Mouse (Mus musculus) right cerebral cortex, postnatal 36 days (tissue): ENCODE measurements at regions not wholly inside any gene's neighbourhood (a gene's known extent, or its start where the extent isn't known, plus 50 kb on each side); places are given as distances from the start of the nearest gene placed in this dataset.

ENCODE experiments used
- DNase-seq, 2 experiments: peaks; one replicate each; pipeline ENCODE4 v3.0.0; 2022; ENCODE audit warnings: low spot score in 2 of 2, mixed read lengths in 1 of 2

GRCm38 (mm10) chr5:52920251-52920650, 86.4 kb downstream of the Anapc4 start:
- no peak for DNase-seq

- no peak for DNase-seq
These were observed 87.0 kb downstream of the Anapc4 start for GRCm38 (mm10) chr5:52920722-52921264.

- DNase-seq, result no peak
These were observed 91.2 kb downstream of the Anapc4 start for GRCm38 (mm10) chr5:52925006-52925405.

- no peak for DNase-seq
These were observed 95.9 kb downstream of the Anapc4 start for GRCm38 (mm10) chr5:52929690-52930089.

GRCm38 (mm10) chr5:52933291-52933690, 99.5 kb downstream of the Anapc4 start:
- no peak for DNase-seq

GRCm38 (mm10) chr5:52937626-52938025, 100.3 kb upstream of the Slc34a2 start:
- peak; percentile 31 to 37 for DNase-seq

- no peak for DNase-seq
These were observed 97.9 kb upstream of the Slc34a2 start for GRCm38 (mm10) chr5:52939994-52940393.

- DNase-seq, result no peak
These were observed 97.2 kb upstream of the Slc34a2 start for GRCm38 (mm10) chr5:52940645-52941044.

- DNase-seq, result no peak
These were observed 84.0 kb upstream of the Slc34a2 start for GRCm38 (mm10) chr5:52953875-52954274.

- peak in 1 of 2 experiments; percentile 10 for DNase-seq
These were observed 83.2 kb upstream of the Slc34a2 start for GRCm38 (mm10) chr5:52954713-52955112.

- no peak for DNase-seq
These were observed 73.7 kb upstream of the Slc34a2 start for GRCm38 (mm10) chr5:52964209-52964608.

- no peak for DNase-seq
These were observed 66.1 kb upstream of the Slc34a2 start for GRCm38 (mm10) chr5:52971811-52972210.

GRCm38 (mm10) chr5:52973003-52973402, 64.9 kb upstream of the Slc34a2 start:
- no peak for DNase-seq

GRCm38 (mm10) chr5:52975557-52976088, 62.3 kb upstream of the Slc34a2 start:
- DNase-seq, result no peak

- DNase-seq, result no peak
These were observed 59.8 kb upstream of the Slc34a2 start for GRCm38 (mm10) chr5:52977826-52978687.

GRCm38 (mm10) chr5:52979458-52979857, 58.4 kb upstream of the Slc34a2 start:
- no peak for DNase-seq

GRCm38 (mm10) chr5:52982056-52982455, 55.8 kb upstream of the Slc34a2 start:
- peak in 1 of 2 experiments; percentile 13 for DNase-seq

GRCm38 (mm10) chr5:52982741-52983140, 55.1 kb upstream of the Slc34a2 start:
- no peak for DNase-seq
